Mouse (Mus musculus): ENCODE measurements around the gene Cyba. TPM values are rescaled to one million over a fixed set of nuclear protein-coding genes. Genes with fewer than 3 reads are reported as not detected.

The Cyba gene
- polyA plus RNA-seq, 2 experiments: 71.3 to 146 TPM

DNA sequence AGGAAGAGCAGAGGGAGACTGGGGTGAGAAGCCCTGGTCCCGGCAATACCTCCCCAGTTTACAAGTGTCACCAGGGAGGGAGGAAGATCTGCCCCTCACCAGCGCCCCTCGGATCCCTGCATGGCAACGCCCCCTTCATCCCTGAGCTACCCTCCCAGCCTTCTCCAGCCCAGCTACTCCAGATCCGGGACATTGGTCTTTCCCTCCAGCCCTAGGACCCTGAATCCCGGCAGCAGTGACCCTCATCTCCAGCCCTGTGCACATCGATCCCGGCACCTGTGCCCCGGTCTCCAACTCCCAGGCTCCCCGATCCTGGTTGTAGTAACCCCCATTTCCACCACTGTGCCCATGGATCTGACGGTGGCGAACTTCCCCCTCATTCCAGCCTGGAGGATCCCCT, 10.1 kb upstream of the Cyba start:
- peak overlapping the region; percentile 86 for H3K4me2 ChIP-seq (ENCODE audit: low read depth)
- peaks cover 4 to 14% of the 10 kb centered on the region in 2 experiments; a peak in 3 of 4 replicates for H3K4me1 ChIP-seq (replicated peaks; ENCODE audit: control insufficient read depth in 2 of 2, insufficient read depth in 2 of 2, low read length in 1 of 2)
- ATAC-seq (ENCODE audit: insufficient read depth) (no peak), DNase-seq (ENCODE audit: low read depth in 3 of 3, low spot score in 3 of 3) (no peak)
- TF ChIP-seq CTCF (IDR thresholded peaks at IDR 0.05; ENCODE audit: low read depth) (no peak), EP300 (IDR thresholded peaks at IDR 0.05; ENCODE audit: low read depth) (no peak)
- no peaks in the 10 kb centered on the region for H3K9me3 ChIP-seq (ENCODE audit: control insufficient read depth, low read length)
- H3K4me3 ChIP-seq (ENCODE audit: insufficient read depth in 1 of 2, low read depth in 2 of 2, low read length in 2 of 2): peak overlapping the region; percentile 70 to 76
- no peak overlapping the region for H3K27ac ChIP-seq
- no peaks in the 10 kb centered on the region for H3K36me3 ChIP-seq (replicated peaks; ENCODE audit: control insufficient read depth, insufficient read depth, low read depth)
- 3% methylated on average over 12 of the region's 12 CpGs for WGBS (ENCODE audit: insufficient replicate concordance)
- no peaks in the 10 kb centered on the region for H3K27me3 ChIP-seq (ENCODE audit: control insufficient read depth, insufficient read depth, low read length)
- H3K9ac ChIP-seq (replicated peaks): peak overlapping the region; percentile 56

DNA sequence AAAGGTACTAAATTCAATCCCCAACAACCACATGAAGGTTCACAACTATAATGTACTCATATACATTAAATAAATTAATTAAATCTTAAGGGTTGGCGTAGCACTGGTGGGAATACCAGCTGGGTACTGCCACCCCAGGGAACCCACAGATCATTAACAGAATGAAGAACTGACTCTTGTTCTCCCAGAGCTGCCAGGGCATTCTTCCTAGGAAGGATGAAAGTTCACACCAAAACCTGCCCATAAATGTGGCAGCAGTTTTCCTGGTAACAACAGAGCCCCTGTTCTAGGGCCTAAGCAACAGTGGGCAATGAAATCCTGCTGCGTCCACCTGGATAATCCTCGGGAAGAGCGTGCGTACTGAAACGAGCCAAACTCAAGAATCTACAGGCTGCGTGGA, 9.6 kb upstream of the Cyba start:
- Histone ChIP-seq H3K36me3 (replicated peaks; ENCODE audit: control insufficient read depth, insufficient read depth, low read depth) (no peaks in the 10 kb centered on the region), H3K9ac (replicated peaks) (peak overlapping the region; percentile 56; the same call in 1 of the 2 replicates), H3K9me3 (ENCODE audit: control insufficient read depth, low read length) (no peaks in the 10 kb centered on the region), H3K4me3 (ENCODE audit: insufficient read depth in 1 of 2, low read depth in 2 of 2, low read length in 2 of 2) (peak overlapping the region; percentile 70 to 76), H3K27ac (no peak overlapping the region), H3K4me2 (ENCODE audit: low read depth) (peak overlapping the region; percentile 86), H3K4me1 (replicated peaks; ENCODE audit: control insufficient read depth in 2 of 2, insufficient read depth in 2 of 2, low read length in 1 of 2) (peaks cover 4 to 14% of the 10 kb centered on the region in 2 experiments; a peak in 3 of 4 replicates), H3K27me3 (ENCODE audit: control insufficient read depth, insufficient read depth, low read length) (no peaks in the 10 kb centered on the region)
- TF ChIP-seq CTCF (IDR thresholded peaks at IDR 0.05; ENCODE audit: low read depth) (no peak), EP300 (IDR thresholded peaks at IDR 0.05; ENCODE audit: low read depth) (no peak)
- DNase-seq (ENCODE audit: low read depth in 3 of 3, low spot score in 3 of 3): no peak
- 47% methylated on average over 7 of the region's 7 CpGs for WGBS (ENCODE audit: insufficient replicate concordance)
- ATAC-seq (ENCODE audit: insufficient read depth): no peak

DNA sequence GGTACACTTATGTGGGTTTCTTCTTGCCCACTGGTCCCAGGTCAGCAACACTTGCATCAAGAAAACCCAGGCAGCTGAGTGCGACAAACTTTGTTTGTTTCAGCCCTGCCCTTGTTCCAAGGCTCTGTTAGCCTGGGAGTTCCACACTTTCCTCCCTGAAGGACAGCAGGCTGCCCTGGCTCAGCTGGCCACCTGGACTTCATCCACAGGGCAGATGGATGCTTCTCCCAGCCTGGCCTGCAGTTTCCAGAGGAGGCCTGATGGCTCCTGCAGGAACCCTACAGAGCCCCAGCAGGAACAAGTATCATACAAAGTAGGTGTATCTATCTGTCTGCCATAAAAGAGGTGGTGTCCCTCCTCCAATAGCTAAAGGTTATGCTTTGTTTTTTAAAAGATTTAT, 8.6 kb upstream of the Cyba start:
- H3K4me1 ChIP-seq (replicated peaks; ENCODE audit: control insufficient read depth in 2 of 2, insufficient read depth in 2 of 2, low read length in 1 of 2): peaks cover 4 to 14% of the 10 kb centered on the region in 2 experiments; a peak in 3 of 4 replicates
- H3K27me3 ChIP-seq (ENCODE audit: control insufficient read depth, insufficient read depth, low read length): no peaks in the 10 kb centered on the region
- no peak for DNase-seq (ENCODE audit: low read depth in 3 of 3, low spot score in 3 of 3)
- no peak overlapping the region for H3K9ac ChIP-seq (replicated peaks)
- TF ChIP-seq EP300 (IDR thresholded peaks at IDR 0.05; ENCODE audit: low read depth): no peak
- no peak for TF ChIP-seq CTCF (IDR thresholded peaks at IDR 0.05; ENCODE audit: low read depth)
- no peak for ATAC-seq (ENCODE audit: insufficient read depth)
- no peaks in the 10 kb centered on the region for H3K36me3 ChIP-seq (replicated peaks; ENCODE audit: control insufficient read depth, insufficient read depth, low read depth)
- H3K27ac ChIP-seq: no peak overlapping the region
- H3K9me3 ChIP-seq (ENCODE audit: control insufficient read depth, low read length): no peaks in the 10 kb centered on the region
- 76% methylated on average over 1 of the region's 1 CpGs for WGBS (ENCODE audit: insufficient replicate concordance)
- H3K4me2 ChIP-seq (ENCODE audit: low read depth): no peak overlapping the region
- no peak overlapping the region for H3K4me3 ChIP-seq (ENCODE audit: insufficient read depth in 1 of 2, low read depth in 2 of 2, low read length in 2 of 2)

DNA sequence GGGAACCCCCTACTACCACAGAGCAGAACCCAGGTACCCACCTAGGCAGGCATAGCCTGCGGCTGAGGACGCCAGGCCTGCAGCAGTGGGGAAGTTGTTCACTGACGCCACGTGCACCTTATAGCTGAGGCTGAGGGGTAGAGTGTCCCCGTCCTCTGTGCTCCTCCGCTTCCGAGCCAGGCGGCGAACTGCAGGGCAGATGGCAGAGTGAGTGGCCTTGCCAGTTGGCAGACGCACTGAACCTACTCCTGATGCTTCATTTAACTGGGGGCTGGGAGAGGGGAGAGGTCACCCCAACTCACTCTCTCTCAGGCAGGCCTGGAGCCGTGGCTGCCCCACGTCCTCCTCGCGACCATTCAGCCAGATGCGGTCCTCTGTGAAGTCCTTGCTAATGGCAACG, 6.6 kb upstream of the Cyba start:
- no peak overlapping the region for H3K4me2 ChIP-seq (ENCODE audit: low read depth)
- H3K9me3 ChIP-seq (ENCODE audit: control insufficient read depth, low read length): no peaks in the 10 kb centered on the region
- DNase-seq (ENCODE audit: low read depth in 3 of 3, low spot score in 3 of 3): no peak
- peaks cover 1 to 10% of the 10 kb centered on the region in 2 experiments; a peak in 3 of 4 replicates for H3K4me1 ChIP-seq (replicated peaks; ENCODE audit: control insufficient read depth in 2 of 2, insufficient read depth in 2 of 2, low read length in 1 of 2)
- no peak overlapping the region for H3K9ac ChIP-seq (replicated peaks)
- H3K4me3 ChIP-seq (ENCODE audit: insufficient read depth in 1 of 2, low read depth in 2 of 2, low read length in 2 of 2): no peak overlapping the region
- no peaks in the 10 kb centered on the region for H3K27me3 ChIP-seq (ENCODE audit: control insufficient read depth, insufficient read depth, low read length)
- no peak overlapping the region for H3K27ac ChIP-seq
- 90% methylated on average over 16 of the region's 16 CpGs for WGBS (ENCODE audit: insufficient replicate concordance)
- TF ChIP-seq CTCF (IDR thresholded peaks at IDR 0.05; ENCODE audit: low read depth) (no peak), EP300 (IDR thresholded peaks at IDR 0.05; ENCODE audit: low read depth) (no peak)
- ATAC-seq (ENCODE audit: insufficient read depth): no peak
- H3K36me3 ChIP-seq (replicated peaks; ENCODE audit: control insufficient read depth, insufficient read depth, low read depth): no peaks in the 10 kb centered on the region

DNA sequence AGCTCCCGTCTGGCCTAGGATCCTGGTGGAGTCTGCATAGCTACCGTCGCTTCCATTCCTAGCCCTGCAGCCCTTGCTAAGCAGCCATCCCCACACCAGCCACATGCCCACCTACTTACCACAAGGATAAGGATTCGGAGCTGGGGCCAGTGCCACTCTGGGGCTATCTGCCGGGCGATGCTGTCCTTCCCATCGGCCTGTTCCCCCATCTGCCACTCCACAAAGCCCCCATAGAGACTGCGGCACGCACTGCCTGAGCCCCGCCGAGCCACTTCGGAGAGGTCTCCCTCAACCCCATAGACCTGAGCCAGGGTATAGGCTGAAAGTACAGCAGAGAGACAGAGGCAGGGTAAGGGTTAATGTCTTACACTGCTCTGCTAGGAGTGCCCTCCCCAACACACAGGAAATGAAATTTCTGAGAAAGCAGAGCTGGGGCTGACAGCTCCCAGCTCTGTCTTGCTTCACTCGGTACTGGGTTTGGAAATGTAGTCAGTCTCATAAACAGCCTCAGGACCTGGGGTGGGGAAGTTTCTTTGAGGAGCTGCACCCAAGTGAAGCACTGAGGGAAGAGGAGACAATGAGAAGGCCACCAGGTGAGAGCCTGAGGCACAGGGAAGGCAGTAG, 5.1 kb upstream of the Cyba start:
- DNase-seq (ENCODE audit: low read depth in 3 of 3, low spot score in 3 of 3) (no peak), ATAC-seq (ENCODE audit: insufficient read depth) (no peak)
- no peak overlapping the region for H3K4me2 ChIP-seq (ENCODE audit: low read depth)
- H3K4me3 ChIP-seq (ENCODE audit: insufficient read depth in 1 of 2, low read depth in 2 of 2, low read length in 2 of 2): no peak overlapping the region
- H3K27ac ChIP-seq: no peak overlapping the region
- H3K9me3 ChIP-seq (ENCODE audit: control insufficient read depth, low read length): no peaks in the 10 kb centered on the region
- WGBS (ENCODE audit: insufficient replicate concordance): 75% methylated on average over 13 of the region's 13 CpGs
- H3K9ac ChIP-seq (replicated peaks): no peak overlapping the region
- H3K27me3 ChIP-seq (ENCODE audit: control insufficient read depth, insufficient read depth, low read length): no peaks in the 10 kb centered on the region
- TF ChIP-seq CTCF (IDR thresholded peaks at IDR 0.05; ENCODE audit: low read depth) (no peak), EP300 (IDR thresholded peaks at IDR 0.05; ENCODE audit: low read depth) (no peak)
- H3K4me1 ChIP-seq (replicated peaks; ENCODE audit: control insufficient read depth in 2 of 2, insufficient read depth in 2 of 2, low read length in 1 of 2): peaks cover 3 to 11% of the 10 kb centered on the region in 2 experiments
- no peaks in the 10 kb centered on the region for H3K36me3 ChIP-seq (replicated peaks; ENCODE audit: control insufficient read depth, insufficient read depth, low read depth)

All from liver, embryonic 14.5 days (tissue).